Mouse (Mus musculus) natural killer cell, adult 2 months (primary cell): ENCODE data around the gene Glt6d1.

Experiments
- DNase-seq, 2 experiments: peaks; one replicate each; pipeline ENCODE4 v3.0.0; 2022; ENCODE audit warnings: low spot score in 2 of 2

The Glt6d1 gene

GRCm38 (mm10) chr2:25797635-25798034 lies 18.0 kb downstream of the Glt6d1 start:
- no peak for DNase-seq

GRCm38 (mm10) chr2:25789092-25789491 lies 26.6 kb downstream of the Glt6d1 start:
- DNase-seq = no peak

- no peak for DNase-seq
These were observed 29.9 kb downstream of the Glt6d1 start for GRCm38 (mm10) chr2:25785573-25786322.

GRCm38 (mm10) chr2:25781957-25782356 lies 33.7 kb downstream of the Glt6d1 start, which contains the start of gene Gm13539:
TSS of gene Gm13539 (plus strand) at chr2:25782257.
- DNase-seq = no peak

GRCm38 (mm10) chr2:25780921-25781320 lies 34.7 kb downstream of the Glt6d1 start:
- DNase-seq = no peak

- DNase-seq = no peak
These were observed 36.6 kb downstream of the Glt6d1 start for GRCm38 (mm10) chr2:25779076-25779475.

- no peak for DNase-seq
These were observed 38.9 kb downstream of the Glt6d1 start, which contains the start of gene Lcn11 for GRCm38 (mm10) chr2:25776717-25777116. TSS of gene Lcn11 (plus strand) at chr2:25777017.

GRCm38 (mm10) chr2:25775991-25776390 lies 39.7 kb downstream of the Glt6d1 start:
- no peak for DNase-seq

- DNase-seq = no peak
These were observed 41.0 kb downstream of the Glt6d1 start for GRCm38 (mm10) chr2:25774640-25775039.

GRCm38 (mm10) chr2:25773507-25773906 lies 42.1 kb downstream of the Glt6d1 start:
- no peak for DNase-seq

- no peak for DNase-seq
These were observed 47.9 kb downstream of the Glt6d1 start for GRCm38 (mm10) chr2:25767764-25768163.

- no peak for DNase-seq
These were observed 50.4 kb downstream of the Glt6d1 start, which contains the start of gene Lcn3 for GRCm38 (mm10) chr2:25765269-25765668. TSS of gene Lcn3 (plus strand) at chr2:25765569.

- no peak for DNase-seq
These were observed 57.5 kb downstream of the Glt6d1 start for GRCm38 (mm10) chr2:25758064-25758625.

GRCm38 (mm10) chr2:25754201-25754600 lies 61.4 kb downstream of the Glt6d1 start:
- no peak for DNase-seq
